Mouse (Mus musculus): ENCODE data around the gene Pifo.
"Not testable (repeated sequence)": the region's sequence is repeated elsewhere in the genome, so short reads cannot be mapped to it uniquely, and the experiment has no call there.

Pifo gene

GRCm38 (mm10) chr3:106014546-106014945, at the start of gene Pifo:
Pifo (minus strand) TSS chr3:106014646.
- no peak for DNase-seq

DNA sequence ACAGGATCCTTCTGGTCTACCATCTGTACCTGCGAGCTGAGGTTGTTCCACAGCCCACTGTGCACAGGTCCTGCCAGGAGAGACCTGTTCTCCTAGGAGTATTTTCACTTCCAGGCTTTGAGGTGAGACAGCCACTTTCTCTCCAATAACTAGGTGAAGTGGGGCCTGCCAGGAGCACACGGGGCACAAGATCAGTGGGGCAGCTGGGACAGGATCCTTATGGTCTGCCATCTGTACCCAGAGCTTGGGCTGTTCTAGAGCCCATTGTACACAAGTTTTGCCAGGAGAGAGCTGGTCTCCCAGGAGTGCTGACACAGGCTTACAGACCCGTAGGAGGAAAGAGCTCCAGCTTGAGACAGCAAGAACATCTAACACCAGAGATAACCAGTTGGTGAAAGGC, 43.5 kb upstream of the Pifo start:
- DNase-seq: no peak

DNA sequence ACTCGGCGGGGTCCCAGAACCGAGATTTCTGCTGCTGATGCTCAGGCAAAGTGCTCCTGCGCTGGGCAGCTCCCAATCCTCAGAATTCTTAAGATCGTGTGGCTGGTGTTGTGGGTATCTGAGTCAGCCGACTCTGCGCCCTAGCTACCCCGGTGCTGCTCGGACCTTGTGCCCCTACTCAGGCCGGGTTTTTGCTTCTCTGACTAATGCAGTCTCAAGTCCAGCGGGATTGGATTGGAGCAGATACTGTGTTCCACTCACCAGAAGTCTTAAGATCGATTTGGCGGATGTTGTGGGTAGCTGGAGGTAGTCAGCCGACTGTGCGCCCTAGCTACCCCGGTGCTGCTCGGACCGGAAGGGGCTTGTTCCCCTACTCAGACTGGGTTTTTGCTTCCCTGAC, 37.5 kb upstream of the Pifo start:
- DNase-seq: no peak

DNA sequence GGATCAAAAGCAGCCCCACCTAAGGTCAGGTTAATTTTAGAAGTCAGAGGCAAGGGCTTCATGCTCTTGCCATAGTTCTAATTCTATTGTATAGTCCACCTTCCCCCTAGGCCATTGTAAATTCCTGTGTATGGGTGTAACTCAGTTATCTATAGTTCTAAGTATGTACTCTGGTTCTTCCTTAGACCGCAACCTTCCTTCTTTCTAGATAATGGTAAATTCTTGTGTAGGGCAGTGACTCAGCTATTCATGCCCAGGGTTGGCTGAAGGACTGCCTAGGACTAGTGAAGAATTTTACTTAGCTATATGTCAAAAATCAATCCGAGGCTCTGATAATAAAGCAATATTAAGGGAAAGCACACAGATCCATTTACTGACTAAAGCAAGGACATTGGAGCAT, 25.9 kb upstream of the Pifo start:
- DNase-seq: no peak

DNA sequence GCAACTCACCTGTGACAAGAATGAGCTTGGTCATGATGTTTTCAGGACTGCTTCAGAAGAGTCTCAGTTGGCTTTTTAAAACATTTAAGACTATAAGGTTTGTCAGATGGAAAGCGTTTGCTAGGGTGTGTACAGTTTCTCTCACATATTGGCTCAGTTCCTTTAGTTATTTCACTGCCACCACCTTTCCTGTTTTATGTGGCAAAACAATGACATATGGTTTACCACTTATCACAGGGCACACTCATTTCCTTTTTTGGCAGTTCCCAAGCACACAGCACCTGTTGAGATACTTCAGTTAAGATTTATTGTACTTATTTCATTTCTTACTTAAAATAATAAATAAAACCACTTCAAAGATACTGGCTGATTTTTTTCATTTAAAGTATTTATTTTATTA, 18.3 kb upstream of the Pifo start, which contains the start of gene Chil5:
Gene Chil5, minus strand, starts transcription at position 34 of the 400 bp plus-strand sequence.
- no peak for DNase-seq

DNA sequence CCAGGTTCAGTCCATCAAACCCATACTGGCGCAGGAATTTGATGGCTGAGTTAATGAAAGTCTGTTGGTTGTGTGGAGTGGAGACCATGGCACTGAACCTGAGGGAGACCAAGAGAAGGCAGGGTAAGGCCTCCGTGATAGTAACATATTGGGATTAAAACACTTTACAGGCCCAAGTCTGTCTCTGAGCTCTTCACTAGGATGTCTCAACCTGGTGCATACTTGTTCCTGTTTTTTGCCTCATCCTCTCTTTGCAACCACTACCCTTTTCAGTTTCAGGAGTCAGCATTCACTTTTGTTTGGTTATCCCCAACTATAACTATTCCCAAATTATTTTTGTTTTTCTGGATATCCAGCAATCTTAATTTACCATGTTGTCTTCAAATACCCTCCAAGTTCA, 9.7 kb upstream of the Pifo start:
- DNase-seq: no peak

GRCm38 (mm10) chr3:106021840-106022239, 7.4 kb upstream of the Pifo start:
- no peak for DNase-seq

- DNase-seq: not testable (repeated sequence)
Measured at GRCm38 (mm10) chr3:106003360-106003759, 11.1 kb downstream of the Pifo start.

GRCm38 (mm10) chr3:106001416-106002370, 12.8 kb downstream of the Pifo start:
- DNase-seq: peak; percentile 12 to 30

- DNase-seq: no peak
Measured at GRCm38 (mm10) chr3:106000707-106001375, 13.6 kb downstream of the Pifo start.

DNA sequence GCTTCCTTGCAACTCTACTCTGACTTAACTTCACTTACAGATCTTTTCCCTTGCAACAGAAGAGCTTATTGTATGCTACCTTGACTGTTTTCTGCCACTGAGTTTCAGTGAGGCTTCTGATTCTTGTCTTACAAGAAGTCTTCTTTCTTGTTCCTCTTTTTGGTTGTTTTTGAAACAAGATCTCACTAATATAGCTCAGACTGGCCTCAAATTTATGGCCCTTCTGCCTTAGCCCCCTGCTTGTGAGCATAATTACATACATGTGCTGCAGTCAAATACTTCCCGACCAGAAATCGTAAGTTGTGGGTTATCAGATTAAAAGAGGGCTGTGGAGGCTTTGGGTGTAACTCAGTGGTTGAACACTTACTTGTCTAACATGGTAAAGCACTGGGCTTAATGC, 19.7 kb downstream of the Pifo start:
- no peak for DNase-seq

GRCm38 (mm10) chr3:105991653-105992283, 22.7 kb downstream of the Pifo start:
- DNase-seq: no peak

- DNase-seq: not testable (repeated sequence)
Measured at GRCm38 (mm10) chr3:105989611-105990010, 24.8 kb downstream of the Pifo start.

- no peak for DNase-seq
Measured at GRCm38 (mm10) chr3:105974174-105974573, 40.3 kb downstream of the Pifo start.

DNA sequence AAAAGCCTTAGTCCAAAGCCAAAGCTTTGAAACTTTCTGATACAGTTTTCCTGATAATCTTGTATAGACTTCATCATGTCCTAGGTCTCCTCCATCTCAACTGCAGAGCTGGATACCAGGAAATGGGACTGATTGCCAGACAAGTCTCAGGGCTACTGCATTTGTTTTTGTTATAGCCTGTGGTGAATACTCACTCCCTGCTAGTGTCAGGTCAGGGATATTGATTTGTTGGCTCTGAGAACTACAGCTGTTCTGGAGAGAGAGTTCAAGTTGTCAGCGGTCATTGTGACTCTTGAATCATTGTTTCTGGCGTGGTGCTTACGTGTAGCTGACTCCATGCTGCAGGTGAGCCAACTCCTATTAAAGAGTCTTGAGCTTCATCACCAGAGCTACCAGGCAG, 41.0 kb downstream of the Pifo start, which contains the start of gene Ovgp1:
Gene Ovgp1, plus strand, starts transcription at position 301 of the 400 bp plus-strand sequence.
- DNase-seq: no peak

GRCm38 (mm10) chr3:105971831-105972446, 42.5 kb downstream of the Pifo start:
- no peak for DNase-seq

DNA sequence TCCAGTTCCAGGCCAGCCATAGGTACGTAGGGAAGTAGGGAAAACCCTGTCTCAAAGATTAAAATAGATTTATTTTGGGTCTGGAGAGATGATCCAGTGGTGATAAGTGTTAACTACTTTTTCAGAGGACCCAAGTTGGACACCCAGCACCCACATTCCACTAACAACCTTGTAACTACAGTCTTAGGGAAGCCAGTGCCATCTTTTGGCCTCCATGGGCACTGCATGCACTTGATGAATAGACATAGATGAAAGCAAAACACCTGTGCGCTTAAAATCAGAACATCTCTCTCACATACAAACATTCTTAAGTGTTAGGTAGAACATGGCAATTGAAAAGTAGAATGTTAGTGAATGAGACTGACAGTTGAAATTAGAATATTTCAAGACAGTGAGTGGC, 53.7 kb downstream of the Pifo start:
- peak in 1 of 2 experiments; percentile 9 for DNase-seq

GRCm38 (mm10) chr3:105959999-105960398, 54.4 kb downstream of the Pifo start, which contains the start of gene Atp5f1:
Atp5f1 (minus strand) TSS chr3:105960099.
- DNase-seq: no peak

GRCm38 (mm10) chr3:105959585-105959984, 54.9 kb downstream of the Pifo start:
- no peak for DNase-seq

GRCm38 (mm10) chr3:105958974-105959580, 55.4 kb downstream of the Pifo start, which contains the start of gene Wdr77:
Wdr77 (plus strand) TSS chr3:105959369.
- DNase-seq: peak; percentile 87 to 94

DNA sequence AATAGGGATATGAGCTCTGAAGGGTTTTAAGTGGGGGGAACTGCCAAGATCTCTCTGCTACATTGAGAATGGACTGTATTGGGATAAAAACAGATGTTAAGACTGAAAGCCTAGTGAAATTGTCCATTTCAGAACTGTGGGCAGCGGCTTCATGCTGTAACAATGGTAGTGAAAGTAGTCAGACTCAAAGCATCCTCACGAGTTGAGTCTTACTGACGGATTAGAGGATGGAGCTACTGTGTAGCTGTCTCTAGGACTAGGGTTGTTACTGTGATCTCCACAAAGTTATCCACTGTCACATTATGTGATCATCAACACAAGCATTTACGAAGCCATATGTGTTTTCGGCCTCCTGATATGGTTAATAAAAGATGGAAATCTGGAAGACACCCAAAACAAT, 56.2 kb downstream of the Pifo start:
- DNase-seq: no peak

GRCm38 (mm10) chr3:105957235-105957634, 57.2 kb downstream of the Pifo start:
- DNase-seq: no peak
